Mouse (Mus musculus) inflammation-experienced regulatory T-cells (primary cell): Measurements from ENCODE around the gene Sox10. TPM values are rescaled to one million over a fixed set of nuclear protein-coding genes. Genes with fewer than 3 reads are reported as not detected.

ENCODE experiments used
- polyA plus RNA-seq, 2 experiments: library from polyadenylated mRNA; unstranded; fragments of 100-300 nt; shearing (Covaris generic); gene quantifications; one replicate each; pipeline ENCODE4 v1.2.1; 2017

Gene Sox10
- 1 to 10 TPM in 1 of 2 experiments, under 1 TPM in 1; 0.54 to 1.1 TPM for polyA plus RNA-seq

GRCm38 (mm10) chr15:79165140-79165539 is at the start of gene Sox10:
Gene Sox10 (minus strand): TSS chr15:79165240.

DNA sequence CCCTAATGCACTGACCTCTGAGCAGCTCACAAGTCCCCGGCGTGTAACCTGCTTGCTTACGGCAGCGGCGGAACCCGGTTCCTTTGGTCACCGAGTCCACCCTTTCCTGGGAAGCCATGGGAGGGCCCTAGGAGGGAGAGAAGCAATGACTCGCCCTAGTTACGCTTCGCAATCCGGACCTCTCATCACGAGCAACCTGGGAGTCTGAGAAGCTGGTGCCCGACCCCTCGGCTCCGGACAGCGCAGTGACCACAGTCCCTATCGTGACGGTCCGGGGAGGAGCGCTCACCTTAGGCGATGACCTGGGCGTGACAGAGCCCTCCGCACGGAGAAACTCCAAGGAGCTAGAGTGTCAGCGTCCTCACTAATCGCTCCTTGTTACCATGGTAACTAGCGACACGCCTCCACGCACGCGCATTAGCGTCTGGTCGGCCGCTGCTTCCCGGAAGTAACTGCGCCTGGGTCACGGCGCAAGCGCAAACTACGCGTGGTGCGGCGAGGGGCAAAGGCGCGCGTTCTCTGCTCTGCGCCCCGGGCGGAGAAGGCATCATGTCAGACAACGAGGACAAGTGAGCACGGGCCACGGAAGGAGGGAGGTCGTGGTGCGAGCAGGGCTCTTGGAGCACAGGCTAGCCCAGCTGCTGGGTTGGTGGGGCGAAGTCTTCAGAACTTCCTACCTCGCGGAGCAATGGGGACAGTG is 24.0 kb downstream of the Sox10 start, which contains the start of the genes Polr2f and 1700088E04Rik:
Gene Polr2f (plus strand): TSS at position 144 of the 700 bp plus-strand sequence.
Gene 1700088E04Rik (minus strand): TSS at position 388 of the 700 bp plus-strand sequence.

GRCm38 (mm10) chr15:79108421-79109320 is 56.4 kb downstream of the Sox10 start, which contains the start of gene Micall1:
Gene Micall1 (plus strand): TSS chr15:79108898.

Other genes starting within 250 kb of the Sox10 start
- 100 to 1,000 TPM; 406 to 488 TPM for gene Lgals1, start 238.5 kb downstream of the Sox10 start, polyA plus RNA-seq
- 10 to 100 TPM; 44.7 to 55.2 TPM for gene Nol12, start 230.3 kb downstream of the Sox10 start, polyA plus RNA-seq
- 100 to 1,000 TPM in 1 of 2 experiments, 10 to 100 TPM in 1; 88.2 to 119 TPM for gene Triobp, start 217.5 kb downstream of the Sox10 start, polyA plus RNA-seq
- 100 to 1,000 TPM; 103 to 105 TPM for gene H1f0, start 136.8 kb downstream of the Sox10 start, polyA plus RNA-seq
- gene Galr3, start 123.4 kb downstream of the Sox10 start, polyA plus RNA-seq, result 1 to 10 TPM in 1 of 2 experiments, under 1 TPM in 1; 0.43 to 2.3 TPM
- gene Ankrd54, start 102.3 kb downstream of the Sox10 start, polyA plus RNA-seq, result 10 to 100 TPM; 55.1 to 58.4 TPM
- 100 to 1,000 TPM; 142 to 167 TPM for gene Eif3l, start 90.1 kb downstream of the Sox10 start, polyA plus RNA-seq
- 10 to 100 TPM; 41.4 to 55.0 TPM for gene Micall1, start 56.3 kb downstream of the Sox10 start, polyA plus RNA-seq
- gene Polr2f, start 24.2 kb downstream of the Sox10 start, polyA plus RNA-seq, result 100 to 1,000 TPM; 133 to 136 TPM
- gene 1700088E04Rik, start 24.0 kb downstream of the Sox10 start, polyA plus RNA-seq, result 1 to 10 TPM; 1.1 to 1.4 TPM
- 10 to 100 TPM; 34.2 to 40.0 TPM for gene Pick1, start 63.9 kb upstream of the Sox10 start, polyA plus RNA-seq
- under 1 TPM; 0.12 to 0.23 TPM for gene Gm49486, start 64.2 kb upstream of the Sox10 start, polyA plus RNA-seq
- gene Slc16a8, start 89.5 kb upstream of the Sox10 start, polyA plus RNA-seq, result under 1 TPM; 0.16 to 0.86 TPM
- gene Baiap2l2, start 120.3 kb upstream of the Sox10 start, polyA plus RNA-seq, result 1 to 10 TPM; 1.3 to 3.7 TPM
- gene Pla2g6, start 163.2 kb upstream of the Sox10 start, polyA plus RNA-seq, result 10 to 100 TPM; 13.3 to 19.2 TPM
- gene Maff, start 181.4 kb upstream of the Sox10 start, polyA plus RNA-seq, result 1 to 10 TPM in 1 of 2 experiments, under 1 TPM in 1; 0.87 to 1.5 TPM
- gene Tmem184b, start 238.3 kb upstream of the Sox10 start, polyA plus RNA-seq, result 10 to 100 TPM; 39.3 to 62.0 TPM